Mouse (Mus musculus) spleen, adult 2 months (tissue): ENCODE data around the gene Rassf5.

Experiments
- CTCF ChIP-seq: fragments of 200-500 bp; IDR thresholded peaks from 2 replicates; pipeline ENCODE4 v1.5.1; 2011; ENCODE audit warnings: mild to moderate bottlenecking, inconsistent platforms; ENCODE audit not compliant: insufficient read depth, insufficient read length, insufficient replicate concordance; ENCODE audit errors: extremely low read depth
- POLR2A ChIP-seq: fragments of 200-500 bp; IDR thresholded peaks from 2 replicates; pipeline ENCODE4 v1.6.1; 2011; ENCODE audit warnings: low read depth, low read length, inconsistent platforms

- TF ChIP-seq CTCF (no peak), POLR2A (no peak)
Measured at GRCm38 (mm10) chr1:131184253-131184955, 60.7 kb downstream of the Rassf5 start.
